Mouse (Mus musculus) heart, adult 2 months (tissue): Measurements from ENCODE around the gene Vars. TPM values are rescaled to one million over a fixed set of nuclear protein-coding genes. Genes with fewer than 3 reads are reported as not detected.
A peak's percentile ranks its signal among the peaks of the same experiment; 100 is the strongest.

Experiments
- DNase-seq, 2 experiments: peaks; one replicate each; pipeline ENCODE4 v3.0.0; 2021
- H3K27ac ChIP-seq: fragments of 200-600 bp; 2 replicates; pipeline ENCODE4 v1.8.1; 2022
- H3K27me3 ChIP-seq: fragments of 200-500 bp; 2 replicates; pipeline ENCODE4 v1.6.1; 2012; ENCODE audit warnings: mild to moderate bottlenecking, low read length, inconsistent platforms, mixed read lengths; ENCODE audit not compliant: control insufficient read depth, insufficient read depth
- H3K36me3 ChIP-seq: fragments of 200-500 bp; 2 replicates; pipeline ENCODE4 v1.6.1; 2012; ENCODE audit warnings: low read length, inconsistent platforms; ENCODE audit not compliant: control insufficient read depth, insufficient read depth
- H3K4me1 ChIP-seq: fragments of 200-500 bp; 2 replicates; pipeline ENCODE4 v1.6.1; 2011; ENCODE audit warnings: low read length; ENCODE audit not compliant: control insufficient read depth, insufficient read depth
- H3K4me3 ChIP-seq: fragments of 200-600 bp; 2 replicates; pipeline ENCODE4 v1.8.1; 2022
- H3K79me2 ChIP-seq: fragments of 200-500 bp; replicated peaks from 2 replicates; pipeline ENCODE4 v1.6.1; 2012; ENCODE audit warnings: mild to moderate bottlenecking, inconsistent platforms, low read length, moderate library complexity, mixed read lengths; ENCODE audit not compliant: control insufficient read depth, insufficient read depth
- H3K9ac ChIP-seq: fragments of 200-500 bp; 2 replicates; pipeline ENCODE4 v1.6.1; 2012; ENCODE audit warnings: low read depth, mild to moderate bottlenecking, control low read depth, inconsistent platforms, low read length, mixed read lengths
- CTCF ChIP-seq: fragments of 200-600 bp; IDR thresholded peaks from 2 replicates; pipeline ENCODE4 v1.8.1; 2022; ENCODE audit warnings: antibody characterized with exemption, mild to moderate bottlenecking, moderate library complexity
- EP300 ChIP-seq: fragments of 200-500 bp; IDR thresholded peaks from 2 replicates; pipeline ENCODE4 v1.6.1; 2011; ENCODE audit warnings: low read depth, low read length, control low read depth; ENCODE audit not compliant: insufficient read depth
- POLR2A ChIP-seq: fragments of 200-500 bp; IDR thresholded peaks from 2 replicates; pipeline ENCODE4 v1.6.1; 2011; ENCODE audit warnings: mild to moderate bottlenecking, low read depth, low read length, control low read depth; ENCODE audit not compliant: insufficient read depth
- WGBS: fragments of 180-500 bp; shearing (Covaris S2); methylation state at CpG from one replicate; pipeline ENCODE4 v1.1.7; 2018; 5-methylcytosine and 5-hydroxymethylcytosine counted together
- intact Hi-C: fragments of 180-260 bp; cut with DNase I; formaldehyde crosslinking; loops from one replicate; pipeline ENCODE4 v1.15.1; 2025
- polyA plus RNA-seq: library from polyadenylated mRNA; depleted of rRNA; stranded (reverse); fragments of >200 nt; gene quantifications from 2 replicates; pipeline ENCODE4 v1.2.3, GENCODE M21; 2012
- total RNA-seq, 2 experiments: library from RNA; stranded (reverse); gene quantifications; 2 replicates each; pipeline ENCODE4 v1.2.3; 2021

Gene Vars
- total and polyA plus RNA-seq, 3 experiments: 27.0 to 39.2 (median 28.5) TPM

DNA sequence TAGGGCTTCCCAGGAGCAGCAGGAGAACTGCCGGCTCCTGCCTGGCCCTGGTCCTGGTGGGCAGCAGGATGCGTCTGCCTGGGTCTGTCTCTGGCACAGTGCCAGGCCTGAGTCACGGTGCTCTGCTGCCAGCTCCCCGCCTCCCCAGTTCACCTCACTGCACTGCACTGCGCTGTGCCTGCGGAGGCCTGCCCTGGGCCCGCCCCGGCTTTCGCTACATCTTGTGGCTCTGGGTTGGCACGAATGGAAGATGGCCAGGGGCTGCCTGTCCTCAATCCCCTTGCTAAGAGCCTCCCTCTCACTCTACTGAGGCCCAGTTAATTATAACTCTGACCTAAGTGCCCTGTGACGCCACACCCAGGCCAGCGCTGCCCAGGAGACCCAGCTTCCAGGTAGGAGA is 15.6 kb downstream of the Vars start, which contains the start of gene Vwa7:
Gene Vwa7 (plus strand): TSS at position 204 of the 400 bp plus-strand sequence.
- WGBS: 28% methylated on average over 12 of the region's 12 CpGs

DNA sequence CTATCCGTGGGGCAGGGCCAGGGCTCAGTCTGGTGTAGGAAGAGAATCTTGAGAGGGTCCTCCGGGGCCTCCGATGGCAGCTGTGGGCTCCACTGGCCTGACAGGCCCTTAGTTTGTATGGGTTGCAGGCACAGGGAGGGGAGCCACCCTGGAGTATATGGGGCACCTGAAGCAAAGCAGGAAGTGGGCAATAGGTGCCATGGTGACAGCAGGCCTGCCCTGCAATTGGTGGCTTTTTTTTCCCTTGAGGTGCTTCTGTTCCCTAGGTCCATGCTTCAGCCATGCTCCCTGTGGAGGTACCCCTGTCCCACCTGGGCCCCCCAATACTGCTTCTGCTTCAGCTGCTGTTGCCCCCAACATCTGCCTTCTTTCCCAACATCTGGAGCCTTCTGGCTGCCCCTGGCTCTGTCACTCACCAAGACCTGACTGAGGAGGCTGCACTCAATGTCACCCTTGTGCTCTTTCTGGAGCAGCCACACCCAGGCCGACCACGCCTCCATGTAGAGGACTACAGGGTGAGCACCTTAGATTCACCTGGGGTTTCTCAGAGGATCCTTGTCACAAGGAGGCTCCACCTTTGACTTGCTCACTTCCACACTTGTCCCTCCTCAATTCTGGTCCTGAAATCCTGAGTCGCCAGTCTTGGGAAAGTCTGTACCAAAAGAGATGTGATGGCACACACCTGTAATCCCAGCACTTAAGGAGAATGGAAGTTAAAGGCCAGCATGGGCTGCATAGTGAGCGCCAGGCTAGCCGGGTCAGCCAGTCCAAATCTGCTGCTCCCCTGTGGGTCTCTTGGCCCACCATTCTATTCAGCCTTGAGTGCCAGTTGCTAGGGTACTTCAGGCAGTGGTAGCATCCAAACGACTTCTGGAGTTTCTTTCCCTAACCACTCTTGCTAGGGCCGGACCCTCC is 16.3 kb downstream of the Vars start:
- WGBS: 74% methylated on average over 10 of the region's 10 CpGs
- no peaks in the 10 kb centered on the region for H3K79me2 ChIP-seq
- H3K27ac ChIP-seq: peak overlapping the region; percentile 36
- H3K4me1 ChIP-seq: peaks cover 6% of the 10 kb centered on the region; the same call in 1 of the 2 replicates
- no peak overlapping the region for H3K4me3 ChIP-seq
- H3K36me3 ChIP-seq: no peaks in the 10 kb centered on the region
- H3K9ac ChIP-seq: no peak overlapping the region
- intact Hi-C loops: no loop called here
- no peaks in the 10 kb centered on the region for H3K27me3 ChIP-seq
- DNase-seq: peak in 1 of 2 experiments; percentile 13
- TF ChIP-seq CTCF (no peak), EP300 (no peak), POLR2A (no peak)

More for the DNA sequence above, 15.6 kb downstream of the Vars start, which contains the start of gene Vwa7:
- H3K9ac ChIP-seq: 0 out of 2 replicates have a peak within 1 kb of the TSS, but pooled peaks have one; percentile 27
- H3K27ac ChIP-seq: peak within 1 kb of the TSS; percentile 36
- H3K27me3 ChIP-seq: no peaks in the 10 kb centered on the region
- no peaks in the 10 kb centered on the region for H3K36me3 ChIP-seq
- intact Hi-C loops: no loop called here
- H3K4me3 ChIP-seq: no peak within 1 kb of the TSS
- peaks cover 3% of the 10 kb centered on the region; the same call in 1 of the 2 replicates for H3K4me1 ChIP-seq
- peak; percentile 46 to 60 for DNase-seq
- no peaks in the 10 kb centered on the region for H3K79me2 ChIP-seq
- TF ChIP-seq POLR2A (no peak), EP300 (no peak), CTCF (no peak)

- H3K4me3 ChIP-seq: no peak overlapping the region
- no peaks in the 10 kb centered on the region for H3K36me3 ChIP-seq
- H3K27ac ChIP-seq: no peak overlapping the region
- H3K4me1 ChIP-seq: peaks cover 9% of the 10 kb centered on the region
- WGBS: 68% methylated on average over 14 of the region's 14 CpGs
- TF ChIP-seq EP300 (no peak), POLR2A (no peak), CTCF (no peak)
- peak in 1 of 2 experiments; percentile 16 for DNase-seq
- no peaks in the 10 kb centered on the region for H3K27me3 ChIP-seq
- intact Hi-C loops: no loop called here
- no peaks in the 10 kb centered on the region for H3K79me2 ChIP-seq
- H3K9ac ChIP-seq: no peak overlapping the region
Measured at GRCm38 (mm10) chr17:35017706-35018030, 16.9 kb downstream of the Vars start.

DNA sequence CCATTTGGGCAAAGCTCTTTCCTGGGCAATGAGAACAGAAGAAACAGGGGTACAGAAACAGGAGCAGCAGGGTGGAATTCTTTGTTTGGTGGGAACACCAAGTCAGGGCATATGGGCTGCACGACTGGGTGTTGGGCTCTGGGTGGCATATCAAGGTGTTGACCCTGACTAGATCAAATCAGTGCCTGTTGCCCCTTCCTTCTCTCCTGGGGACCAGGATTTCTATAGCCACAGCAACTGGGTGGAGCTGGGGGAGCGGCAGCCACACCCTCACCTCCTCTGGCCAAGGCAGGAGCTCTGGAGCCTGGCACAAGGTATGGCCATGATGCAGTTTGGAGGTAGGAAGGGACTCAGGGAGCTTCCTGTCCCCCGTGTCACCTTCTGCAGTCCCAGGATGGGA is 17.4 kb downstream of the Vars start:
- Histone ChIP-seq H3K27ac (no peak overlapping the region), H3K4me1 (peaks cover 9% of the 10 kb centered on the region), H3K79me2 (no peaks in the 10 kb centered on the region), H3K27me3 (no peaks in the 10 kb centered on the region), H3K4me3 (no peak overlapping the region), H3K9ac (no peak overlapping the region), H3K36me3 (no peaks in the 10 kb centered on the region)
- intact Hi-C loops: no loop called here
- TF ChIP-seq EP300 (no peak), POLR2A (no peak), CTCF (no peak)
- WGBS: 78% methylated on average over 3 of the region's 3 CpGs
- no peak for DNase-seq

- Histone ChIP-seq H3K9ac (no peak overlapping the region), H3K27ac (no peak overlapping the region), H3K4me3 (no peak overlapping the region), H3K4me1 (peaks cover 11% of the 10 kb centered on the region), H3K27me3 (no peaks in the 10 kb centered on the region), H3K36me3 (no peaks in the 10 kb centered on the region), H3K79me2 (no peaks in the 10 kb centered on the region)
- TF ChIP-seq EP300 (no peak), POLR2A (no peak), CTCF (no peak)
- no peak for DNase-seq
- intact Hi-C loops: loop anchor here (2.0 to 5.0 kb wide), 2 partner anchors 69 to 217 kb away; partner anchors contain the start of genes Abhd16a and Nfkbil1
- 89% methylated on average over 11 of the region's 11 CpGs for WGBS
Measured at GRCm38 (mm10) chr17:35019894-35020293, 19.1 kb downstream of the Vars start.

- DNase-seq: no peak
- intact Hi-C loops: loop anchor here (2.0 to 5.0 kb wide), 2 partner anchors 68 to 217 kb away; partner anchors contain the start of genes Abhd16a and Nfkbil1
- H3K27ac ChIP-seq: no peak overlapping the region
- no peak for TF ChIP-seq EP300
- H3K27me3 ChIP-seq: no peaks in the 10 kb centered on the region
- H3K36me3 ChIP-seq: no peaks in the 10 kb centered on the region
- no peaks in the 10 kb centered on the region for H3K79me2 ChIP-seq
- H3K9ac ChIP-seq: no peak overlapping the region
- no peak overlapping the region for H3K4me3 ChIP-seq
- WGBS: 85% methylated on average over 8 of the region's 8 CpGs
- H3K4me1 ChIP-seq: peaks cover 11% of the 10 kb centered on the region
Measured at GRCm38 (mm10) chr17:35020551-35020950, 19.8 kb downstream of the Vars start.
